In the genomic region with DNA sequence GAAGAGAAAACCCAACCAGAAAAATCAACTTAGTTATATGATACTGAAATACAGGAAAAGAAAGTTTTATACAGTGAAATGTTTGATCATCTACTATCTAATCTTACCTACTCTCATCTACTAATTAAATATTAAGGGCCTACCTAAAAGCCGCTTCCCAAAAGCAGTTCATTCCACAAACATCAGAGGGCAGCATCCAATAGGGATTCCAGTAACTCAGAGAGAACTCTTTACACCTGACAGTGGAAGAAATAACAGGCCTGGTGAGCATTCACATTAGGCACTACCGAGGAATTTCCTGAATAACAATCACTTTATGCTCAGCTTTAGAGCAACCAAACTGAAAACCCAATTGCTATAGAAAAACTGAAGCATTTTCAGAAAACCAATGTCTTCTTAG, we compare ENCODE assay signal across 9 mouse cellular contexts. TPM values are rescaled to one million over a fixed set of nuclear protein-coding genes. Genes with fewer than 3 reads are reported as not detected.
DNase-seq lines count a peak whose midpoint lies in the region; ATAC-seq lines count a peak whose summit lies in the region.
"Had no signal": no experiment of that assay in that cellular context is flagged by ENCODE, and none has a peak within 500 bp of the region (broad histone marks: within the 10 kb centered on the region; RNA-seq: fewer than 3 reads in every experiment).

No protein-coding gene starts in this region.

- no peak overlapping the region for H3K4me2 ChIP-seq in forebrain, embryonic 14.5 days (ENCODE audit: low read length)
- no peak overlapping the region for H3K4me2 ChIP-seq in forebrain, embryonic 13.5 days
- no peak overlapping the region for H3K4me2 ChIP-seq in forebrain, embryonic 15.5 days (replicated peaks)

- no peaks in the 10 kb centered on the region for H3K27me3 ChIP-seq in forebrain, embryonic 14.5 days (replicated peaks; ENCODE audit: control insufficient read depth, insufficient read depth, low read length)
- no peaks in the 10 kb centered on the region for H3K27me3 ChIP-seq in forebrain, embryonic 13.5 days
- H3K27me3 ChIP-seq in forebrain, embryonic 15.5 days, result no peaks in the 10 kb centered on the region

- H3K4me3 ChIP-seq in forebrain, embryonic 14.5 days (ENCODE audit: low read depth, low read length), result no peak overlapping the region
- H3K4me3 ChIP-seq in forebrain, embryonic 13.5 days, result no peak overlapping the region
- no peak overlapping the region for H3K4me3 ChIP-seq in forebrain, embryonic 15.5 days
- H3K4me3 ChIP-seq: erythroblast, embryonic 14.5 days had no signal

- H3K4me1 ChIP-seq in forebrain, embryonic 14.5 days (ENCODE audit: control insufficient read depth, insufficient read depth, low read length), result no peaks in the 10 kb centered on the region
- peaks cover 8% of the 10 kb centered on the region for H3K4me1 ChIP-seq in forebrain, embryonic 13.5 days
- H3K4me1 ChIP-seq in forebrain, embryonic 15.5 days, result no peaks in the 10 kb centered on the region

- no peak overlapping the region for H3K9ac ChIP-seq in forebrain, embryonic 14.5 days (ENCODE audit: low read length)
- no peak overlapping the region for H3K9ac ChIP-seq in forebrain, embryonic 13.5 days
- no peak overlapping the region for H3K9ac ChIP-seq in forebrain, embryonic 15.5 days (replicated peaks)

- H3K27ac ChIP-seq in forebrain, embryonic 14.5 days (ENCODE audit: low read depth, low read length), result no peak overlapping the region
- H3K27ac ChIP-seq in forebrain, embryonic 13.5 days, result no peak overlapping the region
- no peak overlapping the region for H3K27ac ChIP-seq in forebrain, embryonic 15.5 days (replicated peaks)

- H3K36me3 ChIP-seq in forebrain, embryonic 14.5 days (ENCODE audit: control insufficient read depth, insufficient read depth, low read length), result no peaks in the 10 kb centered on the region
- peaks cover 17% of the 10 kb centered on the region; the same call in 1 of the 2 replicates for H3K36me3 ChIP-seq in forebrain, embryonic 13.5 days (ENCODE audit: poor library complexity, severe bottlenecking)
- no peaks in the 10 kb centered on the region for H3K36me3 ChIP-seq in forebrain, embryonic 15.5 days

- DNase-seq in forebrain, embryonic 14.5 days (ENCODE audit: low spot score), result peak; percentile 69
- peak; percentile 67 for DNase-seq in testis, postnatal 10 days (ENCODE audit: low spot score)
- no peak for DNase-seq in testis, postnatal 14 days (ENCODE audit: low spot score)
- DNase-seq in cerebellum, postnatal 10 days, result peak; percentile 87 to 89
- peak; percentile 74 to 84 for DNase-seq in kidney, postnatal 36 days
- peak; percentile 76 for DNase-seq in lung, postnatal 25 days (ENCODE audit: low spot score)

- ATAC-seq in forebrain, embryonic 14.5 days, result 0 out of 2 replicates have a peak, but pooled peaks have one; percentile 12
- no peak for ATAC-seq in forebrain, embryonic 13.5 days
- no peak for ATAC-seq in forebrain, embryonic 15.5 days (replicated peaks)

- WGBS in forebrain, embryonic 14.5 days, result 59% methylated on average over 2 of the region's 2 CpGs
- WGBS in forebrain, embryonic 13.5 days, result 53% methylated on average over 2 of the region's 2 CpGs
- WGBS in forebrain, embryonic 15.5 days, result 53% methylated on average over 2 of the region's 2 CpGs

- no peaks in the 10 kb centered on the region for H3K9me3 ChIP-seq in forebrain, embryonic 14.5 days (replicated peaks; ENCODE audit: control insufficient read depth, low read length)
- no peaks in the 10 kb centered on the region for H3K9me3 ChIP-seq in forebrain, embryonic 13.5 days (replicated peaks)
- H3K9me3 ChIP-seq in forebrain, embryonic 15.5 days, result no peaks in the 10 kb centered on the region

RNA-seq across cellular contexts. Expression of a gene that starts 9.3 kb away (rescaled TPM):
- polyA plus RNA-seq in forebrain, embryonic 14.5 days (2014; fragmentation: Nextera tagmentation; extraction: Ambion mirVana), result 7.8 and 9.7 TPM in 2 replicates
- polyA plus RNA-seq in forebrain, embryonic 13.5 days (2015; fragmentation: Nextera tagmentation; extraction: Ambion mirVana), result 12.7 and 13.1 TPM in 2 replicates
- 10.5 and 10.8 TPM in 2 replicates for polyA plus RNA-seq in forebrain, embryonic 15.5 days (2015; fragmentation: Nextera tagmentation; extraction: Ambion mirVana)
